Mouse (Mus musculus) megakaryocyte, embryonic 14.5 days (primary cell): ENCODE results near the gene Gm9507.

ENCODE experiments used
- FLI1 ChIP-seq: IDR thresholded peaks from 2 replicates; pipeline ENCODE4 v1.6.1; 2012; ENCODE audit warnings: low read length, inconsistent platforms, mixed read lengths
- GATA1 ChIP-seq: IDR thresholded peaks from 3 replicates; pipeline ENCODE4 v1.6.1; 2012; ENCODE audit warnings: mixed read lengths, low read length, inconsistent platforms, borderline replicate concordance

- no peak for TF ChIP-seq GATA1
- no peak for TF ChIP-seq FLI1
Observed at GRCm38 (mm10) chr10:77815514-77815913, 3.9 kb upstream of the Gm9507 start.
